Mouse (Mus musculus): ENCODE results near the gene Hhip.

GRCm38 (mm10) chr8:79982144-79982543 lies 75.7 kb downstream of the Hhip start:
- TF ChIP-seq CTCF (IDR thresholded peaks at IDR 0.05; ENCODE audit: control insufficient read depth, insufficient read depth, insufficient read length) (no peak), MAX (IDR thresholded peaks at IDR 0.05) (no peak), CEBPB (IDR thresholded peaks at IDR 0.05; ENCODE audit: low read depth) (no peak), USF1 (IDR thresholded peaks at IDR 0.05; ENCODE audit: low read depth) (no peak)

Data from C2C12 (cell line).